Mouse (Mus musculus): ENCODE data around the gene Trappc4. TPM values are rescaled to one million over a fixed set of nuclear protein-coding genes. Genes with fewer than 3 reads are reported as not detected.
A peak's percentile ranks its signal among the peaks of the same experiment; 100 is the strongest.
"Not testable (repeated sequence)": the region's sequence is repeated elsewhere in the genome, so short reads cannot be mapped to it uniquely, and the experiment has no call there.

The Trappc4 gene
- polyA plus RNA-seq, 1 experiment from 2014 or later: 342 TPM

DNA sequence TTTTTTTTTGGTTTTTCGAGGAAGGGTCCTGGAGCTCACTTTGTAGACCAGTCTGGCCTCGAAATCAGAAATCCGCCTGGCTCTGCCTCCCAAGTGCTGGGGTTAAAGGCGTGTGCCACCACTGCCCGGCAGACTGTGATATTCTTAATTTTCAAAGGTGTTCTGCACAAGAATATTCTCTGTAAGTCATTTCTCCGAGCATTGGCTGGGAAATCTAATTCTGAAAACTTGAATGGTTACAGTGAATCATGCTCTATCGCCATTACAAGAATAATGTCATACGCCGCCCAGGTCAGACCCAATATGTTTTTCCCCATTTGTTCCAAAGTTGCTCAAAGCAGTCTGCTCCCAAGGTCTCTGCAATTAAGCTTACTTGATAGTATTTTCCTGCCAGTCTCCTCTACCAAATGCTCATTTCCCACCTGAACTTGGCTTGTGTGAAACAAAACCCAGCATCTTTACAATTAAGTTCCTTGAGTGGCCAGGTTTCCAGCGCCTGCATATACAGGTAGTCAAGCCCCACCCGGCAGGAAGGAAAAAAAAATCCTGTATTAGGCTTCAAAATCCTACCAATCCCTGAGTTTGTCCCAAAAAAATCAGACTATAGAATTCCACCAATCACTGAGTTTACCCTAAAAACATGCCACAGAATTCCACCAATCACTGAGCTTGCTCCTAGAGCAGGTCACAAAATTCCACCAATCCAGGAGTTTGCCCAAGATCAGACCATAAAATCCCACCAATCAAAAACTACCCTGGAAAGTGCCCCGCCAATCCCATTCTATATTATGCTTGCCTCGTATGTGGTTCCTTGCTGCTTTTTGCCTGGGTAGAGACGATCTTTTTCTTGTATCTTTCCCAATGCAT, 11.4 kb upstream of the Trappc4 start, which contains the start of gene Ccdc84:
Gene Ccdc84, minus strand, starts transcription at position 51 of the 867 bp plus-strand sequence.
- Histone ChIP-seq H3K4me1 (replicated peaks) (peaks cover 18% of the 10 kb centered on the region), H3K27ac (peak within 1 kb of the TSS; percentile 84), H3K9ac (peak within 1 kb of the TSS; percentile 96), H3K9me3 (no peaks in the 10 kb centered on the region), H3K4me2 (peak within 1 kb of the TSS; percentile 90), H3K27me3 (no peaks in the 10 kb centered on the region; the same call in 1 of the 2 replicates), H3K4me3 (peak within 1 kb of the TSS; percentile 81), H3K36me3 (peaks cover 10% of the 10 kb centered on the region)
- 78% methylated on average over 14 of the region's 14 CpGs for WGBS
- no peak for ATAC-seq (ENCODE audit: low FRiP score)

GRCm38 (mm10) chr9:44417892-44418363, 10.5 kb upstream of the Trappc4 start:
- Histone ChIP-seq H3K4me2 (peak overlapping the region; percentile 90), H3K4me3 (peak overlapping the region; percentile 81), H3K36me3 (peaks cover 17% of the 10 kb centered on the region), H3K9ac (peak overlapping the region; percentile 96), H3K27me3 (no peaks in the 10 kb centered on the region), H3K9me3 (no peaks in the 10 kb centered on the region), H3K27ac (peak overlapping the region; percentile 84), H3K4me1 (replicated peaks) (peaks cover 18% of the 10 kb centered on the region)
- peak; percentile 89 for ATAC-seq (ENCODE audit: low FRiP score)
- under 1% methylated on average over 38 of the region's 38 CpGs for WGBS

DNA sequence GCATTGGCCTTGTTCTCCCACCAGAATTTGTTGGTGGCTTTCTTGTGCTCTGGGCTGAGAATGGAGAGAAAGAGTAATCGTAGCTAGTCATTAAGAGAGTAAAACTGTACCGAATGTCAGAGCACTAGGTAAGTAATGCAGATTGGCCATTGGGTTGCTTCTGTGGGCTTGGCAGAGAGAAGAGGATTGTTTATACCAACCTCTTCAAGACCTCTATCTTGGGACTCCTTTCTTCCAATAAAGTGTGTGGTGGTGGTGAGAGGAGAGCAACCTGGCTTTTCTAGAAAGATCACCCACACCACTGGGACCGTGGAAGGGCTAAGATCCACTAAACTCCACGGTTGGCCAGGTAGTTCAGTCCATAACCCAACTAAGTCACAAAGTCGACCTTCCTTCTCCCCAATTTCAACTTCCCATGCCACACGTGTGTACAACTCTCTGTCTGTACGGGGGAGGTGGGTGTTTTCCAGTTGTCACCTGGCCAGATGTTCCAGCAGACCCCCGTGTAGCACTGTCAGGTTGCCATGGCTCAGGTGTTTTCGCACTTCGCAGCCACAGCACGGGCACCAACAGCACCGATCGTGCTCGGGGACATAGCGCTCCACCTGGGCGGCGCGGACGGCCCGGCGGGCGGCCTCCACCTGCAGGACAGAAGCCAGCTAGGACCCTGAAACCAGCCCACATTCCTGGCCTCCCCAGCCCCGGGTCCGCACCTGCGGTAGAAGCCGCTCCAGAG, 9.9 kb upstream of the Trappc4 start:
- ATAC-seq (ENCODE audit: low FRiP score): peak; percentile 55; the same call in 1 of the 2 replicates
- Histone ChIP-seq H3K9me3 (no peaks in the 10 kb centered on the region), H3K4me2 (peak overlapping the region; percentile 90), H3K36me3 (peaks cover 23% of the 10 kb centered on the region), H3K27me3 (no peaks in the 10 kb centered on the region), H3K4me3 (peak overlapping the region; percentile 81), H3K9ac (peak overlapping the region; percentile 96), H3K27ac (peak overlapping the region; percentile 84), H3K4me1 (replicated peaks) (peaks cover 18% of the 10 kb centered on the region)
- WGBS: 9% methylated on average over 26 of the region's 26 CpGs

DNA sequence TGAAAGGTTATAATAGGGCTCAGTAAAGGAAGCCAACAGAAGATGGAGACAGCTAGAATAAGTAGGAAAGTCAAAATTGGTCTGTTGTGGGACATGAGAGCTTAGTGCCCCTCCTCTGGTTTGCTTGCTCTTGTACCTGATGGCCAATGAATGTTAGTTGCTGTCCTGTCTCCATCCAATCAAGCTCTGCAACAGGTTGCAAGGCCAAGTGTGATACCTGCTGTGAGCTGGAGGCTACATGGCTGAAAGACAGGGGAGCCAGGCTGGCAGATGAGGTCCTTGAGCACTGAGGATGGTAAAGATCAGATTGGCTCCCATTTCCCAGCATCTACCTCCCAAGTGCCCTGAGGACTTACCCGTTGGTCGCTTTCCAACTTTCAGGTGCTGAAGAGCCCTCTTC, 5.4 kb upstream of the Trappc4 start:
- no peak for ATAC-seq (ENCODE audit: low FRiP score)
- Histone ChIP-seq H3K9ac (no peak overlapping the region), H3K9me3 (no peaks in the 10 kb centered on the region), H3K4me1 (replicated peaks) (peaks cover 28% of the 10 kb centered on the region), H3K4me2 (no peak overlapping the region), H3K36me3 (peaks cover 59% of the 10 kb centered on the region), H3K27ac (no peak overlapping the region), H3K27me3 (no peaks in the 10 kb centered on the region), H3K4me3 (no peak overlapping the region)
- WGBS: 90% methylated on average over 2 of the region's 2 CpGs

GRCm38 (mm10) chr9:44412306-44412705, 4.9 kb upstream of the Trappc4 start:
- no peak overlapping the region for H3K4me2 ChIP-seq

GRCm38 (mm10) chr9:44411601-44412130, 4.3 kb upstream of the Trappc4 start:
- no peak overlapping the region for H3K27ac ChIP-seq
- H3K27me3 ChIP-seq: no peaks in the 10 kb centered on the region
- H3K4me1 ChIP-seq (replicated peaks): peaks cover 21% of the 10 kb centered on the region
- no peak for ATAC-seq (ENCODE audit: low FRiP score)
- 90% methylated on average over 1 of the region's 1 CpGs for WGBS
- H3K9ac ChIP-seq: no peak overlapping the region
- H3K4me2 ChIP-seq: no peak overlapping the region
- H3K36me3 ChIP-seq: peaks cover 59% of the 10 kb centered on the region
- H3K4me3 ChIP-seq: no peak overlapping the region
- no peaks in the 10 kb centered on the region for H3K9me3 ChIP-seq

More at GRCm38 (mm10) chr9:44412306-44412705, 4.9 kb upstream of the Trappc4 start:
- H3K9ac ChIP-seq: no peak overlapping the region
- H3K9me3 ChIP-seq: no peaks in the 10 kb centered on the region
- H3K27ac ChIP-seq: no peak overlapping the region
- peaks cover 25% of the 10 kb centered on the region for H3K4me1 ChIP-seq (replicated peaks)
- WGBS: 89% methylated on average over 4 of the region's 4 CpGs
- ATAC-seq (ENCODE audit: low FRiP score): no peak
- no peaks in the 10 kb centered on the region for H3K27me3 ChIP-seq
- H3K4me3 ChIP-seq: no peak overlapping the region
- H3K36me3 ChIP-seq: peaks cover 59% of the 10 kb centered on the region

DNA sequence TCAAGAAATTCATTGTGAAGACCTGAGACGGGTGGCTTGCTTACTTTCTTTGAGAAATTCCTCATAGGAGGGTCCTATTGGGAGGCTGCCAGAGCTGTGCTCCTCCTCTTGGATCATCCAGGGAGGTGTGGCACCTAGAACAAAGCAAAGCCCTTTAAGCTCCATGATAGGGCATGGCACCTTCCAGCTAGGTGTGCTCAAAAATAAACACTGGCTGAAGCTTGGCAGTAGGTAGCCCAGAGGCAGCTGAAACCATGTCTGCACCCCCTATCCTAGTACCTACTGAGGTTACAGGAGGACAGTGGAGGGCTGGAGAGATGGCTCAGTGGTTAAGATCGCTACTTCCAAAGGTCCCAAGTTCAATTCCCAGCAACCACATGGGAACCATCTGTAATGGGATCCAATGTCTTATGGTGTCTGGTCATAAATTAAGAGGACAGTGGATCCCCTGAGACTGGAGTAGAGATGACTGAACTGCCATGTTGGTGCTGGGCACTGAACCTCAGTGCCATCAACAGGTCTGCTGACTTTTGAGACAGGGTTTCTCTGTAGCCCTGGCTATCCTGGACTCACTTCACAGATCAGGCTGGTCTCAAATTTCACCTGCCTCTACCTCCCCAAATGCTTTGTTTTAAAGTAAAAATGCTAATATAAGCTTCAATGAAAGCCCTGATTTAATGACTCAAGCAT, 3.4 kb upstream of the Trappc4 start:
- Histone ChIP-seq H3K9ac (no peak overlapping the region), H3K4me2 (no peak overlapping the region), H3K4me1 (replicated peaks) (peaks cover 22% of the 10 kb centered on the region), H3K36me3 (peaks cover 58% of the 10 kb centered on the region), H3K4me3 (no peak overlapping the region), H3K27ac (no peak overlapping the region), H3K27me3 (no peaks in the 10 kb centered on the region), H3K9me3 (no peaks in the 10 kb centered on the region)
- 79% methylated on average over 2 of the region's 2 CpGs for WGBS
- no peak for ATAC-seq (ENCODE audit: low FRiP score)

GRCm38 (mm10) chr9:44408693-44409092, 1.3 kb upstream of the Trappc4 start:
- 87% methylated on average over 9 of the region's 9 CpGs for WGBS
- peaks cover 68% of the 10 kb centered on the region for H3K36me3 ChIP-seq
- H3K9ac ChIP-seq: peak overlapping the region; percentile 89; the same call in 1 of the 2 replicates
- ATAC-seq (ENCODE audit: low FRiP score); H3K27ac ChIP-seq; H3K27me3 ChIP-seq; H3K9me3 ChIP-seq: not testable (repeated sequence)
- peaks cover 42% of the 10 kb centered on the region for H3K4me1 ChIP-seq (replicated peaks)
- peak overlapping the region; percentile 80 for H3K4me3 ChIP-seq
- peak overlapping the region; percentile 78 for H3K4me2 ChIP-seq

GRCm38 (mm10) chr9:44407752-44408097, 325 bp upstream of the Trappc4 start:
- Histone ChIP-seq H3K36me3 (peaks cover 69% of the 10 kb centered on the region), H3K9me3 (no peaks in the 10 kb centered on the region), H3K4me1 (replicated peaks) (peaks cover 43% of the 10 kb centered on the region), H3K27me3 (no peaks in the 10 kb centered on the region), H3K9ac (peak overlapping the region; percentile 89), H3K4me3 (peak overlapping the region; percentile 80), H3K27ac (peak overlapping the region; percentile 97), H3K4me2 (peak overlapping the region; percentile 78)
- WGBS: under 1% methylated on average over 24 of the region's 24 CpGs
- ATAC-seq (ENCODE audit: low FRiP score): no peak

GRCm38 (mm10) chr9:44405011-44405410, 2.4 kb downstream of the Trappc4 start:
- Histone ChIP-seq H3K4me3 (no peak overlapping the region), H3K9ac (no peak overlapping the region), H3K4me1 (replicated peaks) (peaks cover 52% of the 10 kb centered on the region), H3K4me2 (no peak overlapping the region), H3K27me3 (no peaks in the 10 kb centered on the region), H3K36me3 (peaks cover 69% of the 10 kb centered on the region), H3K9me3 (no peaks in the 10 kb centered on the region), H3K27ac (no peak overlapping the region)
- no peak for ATAC-seq (ENCODE audit: low FRiP score)
- WGBS: 97% methylated on average over 3 of the region's 3 CpGs

DNA sequence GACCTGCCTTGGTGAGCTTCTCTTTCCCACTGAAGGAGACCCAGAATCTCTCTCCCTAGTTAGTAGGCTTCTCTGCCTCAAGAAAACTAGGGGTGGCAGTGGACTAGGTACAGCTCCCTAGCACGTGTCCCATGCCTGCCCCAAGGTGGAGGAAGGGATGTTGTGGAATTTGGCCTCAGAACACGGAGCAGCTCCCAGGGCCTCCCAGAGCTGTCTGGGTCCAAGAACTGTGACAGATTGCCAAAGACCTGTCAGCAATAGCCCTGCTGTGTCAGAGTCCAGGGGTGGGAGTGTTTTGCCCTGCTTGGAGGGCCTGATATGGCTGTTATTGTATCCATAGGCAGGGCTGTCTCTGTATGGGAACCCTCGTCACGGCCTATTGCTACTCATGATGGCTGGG, 6.3 kb downstream of the Trappc4 start:
- Histone ChIP-seq H3K27ac (no peak overlapping the region), H3K4me2 (no peak overlapping the region), H3K4me3 (no peak overlapping the region), H3K4me1 (replicated peaks) (peaks cover 63% of the 10 kb centered on the region), H3K36me3 (peaks cover 67% of the 10 kb centered on the region), H3K9me3 (no peaks in the 10 kb centered on the region), H3K9ac (0 out of 2 replicates have a peak overlapping the region, but pooled peaks have one; percentile 39), H3K27me3 (no peaks in the 10 kb centered on the region)
- WGBS: 84% methylated on average over 4 of the region's 4 CpGs
- ATAC-seq (ENCODE audit: low FRiP score): no peak

DNA sequence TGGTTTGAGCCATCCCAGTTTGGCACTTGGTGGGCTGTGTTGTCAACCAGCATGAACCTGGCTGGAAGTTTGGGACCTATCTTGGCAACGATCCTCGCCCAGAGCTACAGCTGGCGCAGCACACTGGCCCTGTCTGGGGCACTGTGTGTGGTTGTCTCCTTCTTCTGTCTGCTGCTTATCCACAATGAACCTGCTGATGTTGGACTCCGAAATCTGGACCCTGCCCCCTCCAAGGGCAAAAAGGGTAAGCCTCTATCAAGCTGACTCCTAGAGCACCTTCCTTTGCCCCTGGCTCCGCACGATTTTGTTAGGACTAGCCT, 7.6 kb downstream of the Trappc4 start:
- peaks cover 51% of the 10 kb centered on the region for H3K4me1 ChIP-seq (replicated peaks)

More for the DNA sequence above, 7.6 kb downstream of the Trappc4 start:
- H3K4me2 ChIP-seq: peak overlapping the region; percentile 88
- peaks cover 58% of the 10 kb centered on the region for H3K36me3 ChIP-seq
- no peaks in the 10 kb centered on the region for H3K9me3 ChIP-seq
- H3K27me3 ChIP-seq: no peaks in the 10 kb centered on the region
- H3K4me3 ChIP-seq: peak overlapping the region; percentile 61
- peak overlapping the region; percentile 90 for H3K9ac ChIP-seq
- WGBS: 92% methylated on average over 6 of the region's 6 CpGs
- no peak for ATAC-seq (ENCODE audit: low FRiP score)
- H3K27ac ChIP-seq: 0 out of 2 replicates have a peak overlapping the region, but pooled peaks have one; percentile 24

Data from hindbrain, embryonic 13.5 days (tissue).